Mouse (Mus musculus) cortical plate, adult 2 months (tissue): Measurements from ENCODE around the gene Csf1.

Experiments
- CTCF ChIP-seq: fragments of 200-500 bp; IDR thresholded peaks from 2 replicates; pipeline ENCODE4 v1.5.1; 2011; ENCODE audit warnings: mild to moderate bottlenecking, control low read depth, low read length; ENCODE audit not compliant: insufficient read depth; ENCODE audit errors: extremely low read depth
- POLR2A ChIP-seq: fragments of 200-500 bp; IDR thresholded peaks from 2 replicates; pipeline ENCODE4 v1.6.1; 2011; ENCODE audit warnings: mild to moderate bottlenecking, low read length, control low read depth; ENCODE audit not compliant: insufficient read depth; ENCODE audit errors: extremely low read depth

GRCm38 (mm10) chr3:107765979-107766378, 5.7 kb upstream of the Csf1 start:
- no peak for TF ChIP-seq POLR2A
- no peak for TF ChIP-seq CTCF
